Mouse (Mus musculus): Measurements from ENCODE around the gene Notch2. TPM values are rescaled to one million over a fixed set of nuclear protein-coding genes. Genes with fewer than 3 reads are reported as not detected.

Notch2 gene
- polyA plus RNA-seq, 1 experiment from 2014 or later: 10.8 TPM

- no peak overlapping the region for H3K9ac ChIP-seq (replicated peaks; ENCODE audit: low read length)
- H3K27ac ChIP-seq (replicated peaks; ENCODE audit: low read depth, low read length): no peak overlapping the region
- no peaks in the 10 kb centered on the region for H3K4me1 ChIP-seq (ENCODE audit: control insufficient read depth, insufficient read depth, low read length)
- no peak overlapping the region for H3K4me2 ChIP-seq (ENCODE audit: low read length)
- WGBS: 96% methylated on average over 5 of the region's 5 CpGs
- DNase-seq (no peak), ATAC-seq (ENCODE audit: low FRiP score, low TSS enrichment) (no peak)
- no peak overlapping the region for H3K4me3 ChIP-seq (replicated peaks; ENCODE audit: low read depth, low read length)
- no peaks in the 10 kb centered on the region for H3K9me3 ChIP-seq (ENCODE audit: control insufficient read depth, low read length)
- H3K36me3 ChIP-seq (ENCODE audit: control insufficient read depth, insufficient read depth, low read length): no peaks in the 10 kb centered on the region
- H3K27me3 ChIP-seq (ENCODE audit: control insufficient read depth, insufficient read depth, low read length): no peaks in the 10 kb centered on the region
These were observed 22.8 kb upstream of the Notch2 start for GRCm38 (mm10) chr3:97990576-97990975.

GRCm38 (mm10) chr3:97992289-97992688 lies 21.0 kb upstream of the Notch2 start:
- no peak for ATAC-seq (ENCODE audit: low FRiP score, low TSS enrichment)
- no peak overlapping the region for H3K4me3 ChIP-seq (replicated peaks; ENCODE audit: low read depth, low read length)

GRCm38 (mm10) chr3:97993196-97993595 lies 20.1 kb upstream of the Notch2 start:
- ATAC-seq (ENCODE audit: low FRiP score, low TSS enrichment): no peak
- H3K4me2 ChIP-seq (ENCODE audit: low read length): no peak overlapping the region
- H3K9me3 ChIP-seq (ENCODE audit: control insufficient read depth, low read length): no peaks in the 10 kb centered on the region
- no peaks in the 10 kb centered on the region for H3K4me1 ChIP-seq (ENCODE audit: control insufficient read depth, insufficient read depth, low read length)
- no peak overlapping the region for H3K9ac ChIP-seq (replicated peaks; ENCODE audit: low read length)
- no peaks in the 10 kb centered on the region for H3K36me3 ChIP-seq (ENCODE audit: control insufficient read depth, insufficient read depth, low read length)
- 77% methylated on average over 5 of the region's 5 CpGs for WGBS
- no peak overlapping the region for H3K27ac ChIP-seq (replicated peaks; ENCODE audit: low read depth, low read length)
- H3K4me3 ChIP-seq (replicated peaks; ENCODE audit: low read depth, low read length): no peak overlapping the region
- no peaks in the 10 kb centered on the region for H3K27me3 ChIP-seq (ENCODE audit: control insufficient read depth, insufficient read depth, low read length)
- DNase-seq: no peak

More at GRCm38 (mm10) chr3:97992289-97992688, 21.0 kb upstream of the Notch2 start:
- 85% methylated on average over 4 of the region's 4 CpGs for WGBS
- Histone ChIP-seq H3K4me2 (ENCODE audit: low read length) (no peak overlapping the region), H3K9ac (replicated peaks; ENCODE audit: low read length) (no peak overlapping the region), H3K36me3 (ENCODE audit: control insufficient read depth, insufficient read depth, low read length) (no peaks in the 10 kb centered on the region), H3K27me3 (ENCODE audit: control insufficient read depth, insufficient read depth, low read length) (no peaks in the 10 kb centered on the region), H3K9me3 (ENCODE audit: control insufficient read depth, low read length) (no peaks in the 10 kb centered on the region), H3K4me1 (ENCODE audit: control insufficient read depth, insufficient read depth, low read length) (no peaks in the 10 kb centered on the region), H3K27ac (replicated peaks; ENCODE audit: low read depth, low read length) (no peak overlapping the region)
- no peak for DNase-seq

GRCm38 (mm10) chr3:97993920-97994545 lies 19.3 kb upstream of the Notch2 start:
- no peak for DNase-seq
- 90% methylated on average over 3 of the region's 3 CpGs for WGBS
- no peaks in the 10 kb centered on the region for H3K4me1 ChIP-seq (ENCODE audit: control insufficient read depth, insufficient read depth, low read length)
- no peaks in the 10 kb centered on the region for H3K27me3 ChIP-seq (ENCODE audit: control insufficient read depth, insufficient read depth, low read length)
- no peak overlapping the region for H3K9ac ChIP-seq (replicated peaks; ENCODE audit: low read length)
- H3K4me2 ChIP-seq (ENCODE audit: low read length): no peak overlapping the region
- H3K36me3 ChIP-seq (ENCODE audit: control insufficient read depth, insufficient read depth, low read length): no peaks in the 10 kb centered on the region
- no peaks in the 10 kb centered on the region for H3K9me3 ChIP-seq (ENCODE audit: control insufficient read depth, low read length)
- H3K4me3 ChIP-seq (replicated peaks; ENCODE audit: low read depth, low read length): no peak overlapping the region
- H3K27ac ChIP-seq (replicated peaks; ENCODE audit: low read depth, low read length): no peak overlapping the region
- no peak for ATAC-seq (ENCODE audit: low FRiP score, low TSS enrichment)

- Histone ChIP-seq H3K4me3 (replicated peaks; ENCODE audit: low read depth, low read length) (no peak overlapping the region), H3K9ac (replicated peaks; ENCODE audit: low read length) (no peak overlapping the region), H3K4me2 (ENCODE audit: low read length) (no peak overlapping the region), H3K27ac (replicated peaks; ENCODE audit: low read depth, low read length) (no peak overlapping the region), H3K27me3 (ENCODE audit: control insufficient read depth, insufficient read depth, low read length) (no peaks in the 10 kb centered on the region), H3K9me3 (ENCODE audit: control insufficient read depth, low read length) (no peaks in the 10 kb centered on the region), H3K36me3 (ENCODE audit: control insufficient read depth, insufficient read depth, low read length) (no peaks in the 10 kb centered on the region), H3K4me1 (ENCODE audit: control insufficient read depth, insufficient read depth, low read length) (no peaks in the 10 kb centered on the region)
- ATAC-seq (ENCODE audit: low FRiP score, low TSS enrichment): no peak
- WGBS: 92% methylated on average over 5 of the region's 5 CpGs
- DNase-seq: no peak
These were observed 18.5 kb upstream of the Notch2 start for GRCm38 (mm10) chr3:97994818-97995217.

GRCm38 (mm10) chr3:97998349-97998748 lies 15.0 kb upstream of the Notch2 start:
- 81% methylated on average over 4 of the region's 4 CpGs for WGBS
- no peak overlapping the region for H3K27ac ChIP-seq (replicated peaks; ENCODE audit: low read depth, low read length)
- no peak for DNase-seq

GRCm38 (mm10) chr3:98003558-98003957 lies 9.8 kb upstream of the Notch2 start:
- Histone ChIP-seq H3K4me2 (ENCODE audit: low read length) (no peak overlapping the region), H3K27me3 (ENCODE audit: control insufficient read depth, insufficient read depth, low read length) (no peaks in the 10 kb centered on the region), H3K36me3 (ENCODE audit: control insufficient read depth, insufficient read depth, low read length) (no peaks in the 10 kb centered on the region), H3K9me3 (ENCODE audit: control insufficient read depth, low read length) (no peaks in the 10 kb centered on the region), H3K4me3 (replicated peaks; ENCODE audit: low read depth, low read length) (no peak overlapping the region), H3K9ac (replicated peaks; ENCODE audit: low read length) (no peak overlapping the region), H3K27ac (replicated peaks; ENCODE audit: low read depth, low read length) (no peak overlapping the region), H3K4me1 (ENCODE audit: control insufficient read depth, insufficient read depth, low read length) (no peaks in the 10 kb centered on the region)
- no peak for ATAC-seq (ENCODE audit: low FRiP score, low TSS enrichment)
- DNase-seq: no peak
- 89% methylated on average over 4 of the region's 4 CpGs for WGBS

More at GRCm38 (mm10) chr3:97998349-97998748, 15.0 kb upstream of the Notch2 start:
- no peaks in the 10 kb centered on the region for H3K27me3 ChIP-seq (ENCODE audit: control insufficient read depth, insufficient read depth, low read length)
- H3K4me2 ChIP-seq (ENCODE audit: low read length): no peak overlapping the region
- H3K36me3 ChIP-seq (ENCODE audit: control insufficient read depth, insufficient read depth, low read length): no peaks in the 10 kb centered on the region
- H3K9ac ChIP-seq (replicated peaks; ENCODE audit: low read length): no peak overlapping the region
- no peak for ATAC-seq (ENCODE audit: low FRiP score, low TSS enrichment)
- no peaks in the 10 kb centered on the region for H3K4me1 ChIP-seq (ENCODE audit: control insufficient read depth, insufficient read depth, low read length)
- no peaks in the 10 kb centered on the region for H3K9me3 ChIP-seq (ENCODE audit: control insufficient read depth, low read length)
- H3K4me3 ChIP-seq (replicated peaks; ENCODE audit: low read depth, low read length): no peak overlapping the region

- Histone ChIP-seq H3K4me2 (ENCODE audit: low read length) (no peak overlapping the region), H3K4me1 (ENCODE audit: control insufficient read depth, insufficient read depth, low read length) (no peaks in the 10 kb centered on the region), H3K27me3 (ENCODE audit: control insufficient read depth, insufficient read depth, low read length) (no peaks in the 10 kb centered on the region), H3K4me3 (replicated peaks; ENCODE audit: low read depth, low read length) (no peak overlapping the region), H3K36me3 (ENCODE audit: control insufficient read depth, insufficient read depth, low read length) (no peaks in the 10 kb centered on the region), H3K9ac (replicated peaks; ENCODE audit: low read length) (no peak overlapping the region), H3K27ac (replicated peaks; ENCODE audit: low read depth, low read length) (no peak overlapping the region), H3K9me3 (ENCODE audit: control insufficient read depth, low read length) (no peaks in the 10 kb centered on the region)
- DNase-seq (no peak), ATAC-seq (ENCODE audit: low FRiP score, low TSS enrichment) (no peak)
- 82% methylated on average over 3 of the region's 3 CpGs for WGBS
These were observed 9.1 kb upstream of the Notch2 start for GRCm38 (mm10) chr3:98004231-98004630.

- Histone ChIP-seq H3K9ac (replicated peaks; ENCODE audit: low read length) (no peak overlapping the region), H3K27ac (replicated peaks; ENCODE audit: low read depth, low read length) (no peak overlapping the region), H3K36me3 (ENCODE audit: control insufficient read depth, insufficient read depth, low read length) (no peaks in the 10 kb centered on the region), H3K4me2 (ENCODE audit: low read length) (no peak overlapping the region), H3K27me3 (ENCODE audit: control insufficient read depth, insufficient read depth, low read length) (no peaks in the 10 kb centered on the region), H3K4me3 (replicated peaks; ENCODE audit: low read depth, low read length) (no peak overlapping the region), H3K4me1 (ENCODE audit: control insufficient read depth, insufficient read depth, low read length) (no peaks in the 10 kb centered on the region), H3K9me3 (ENCODE audit: control insufficient read depth, low read length) (no peaks in the 10 kb centered on the region)
- no peak for DNase-seq
- 78% methylated on average over 5 of the region's 5 CpGs for WGBS
- no peak for ATAC-seq (ENCODE audit: low FRiP score, low TSS enrichment)
These were observed 8.0 kb upstream of the Notch2 start for GRCm38 (mm10) chr3:98005306-98005705.

Measured in midbrain, embryonic 14.5 days (tissue).